Mouse (Mus musculus) cerebellum, adult 11-12 months (tissue): Measurements from ENCODE around the gene Rcn3.

Experiments used
- DNase-seq: peaks from one replicate; pipeline ENCODE4 v3.0.0; 2022

Gene Rcn3

GRCm38 (mm10) chr7:45069671-45070070, 22.4 kb downstream of the Rcn3 start:
- peak; percentile 4 for DNase-seq

GRCm38 (mm10) chr7:45068000-45068318, 24.1 kb downstream of the Rcn3 start:
- DNase-seq, result no peak

GRCm38 (mm10) chr7:45067190-45067999, 24.6 kb downstream of the Rcn3 start:
- DNase-seq, result no peak

GRCm38 (mm10) chr7:45062239-45062835, 29.7 kb downstream of the Rcn3 start, which contains the start of the genes Nosip and Prrg2:
TSS of gene Nosip (plus strand) at chr7:45062429.
TSS of gene Prrg2 (minus strand) at chr7:45062677.
- peak; percentile 94 for DNase-seq

GRCm38 (mm10) chr7:45061532-45062075, 30.4 kb downstream of the Rcn3 start:
- DNase-seq, result peak; percentile 68

GRCm38 (mm10) chr7:45060632-45061122, 31.3 kb downstream of the Rcn3 start:
- DNase-seq, result peak; percentile 44

- peak; percentile 58 for DNase-seq
These were observed 33.1 kb downstream of the Rcn3 start for GRCm38 (mm10) chr7:45058607-45059571.

- DNase-seq, result no peak
These were observed 35.1 kb downstream of the Rcn3 start for GRCm38 (mm10) chr7:45056972-45057348.

- DNase-seq, result peak; percentile 50
These were observed 35.6 kb downstream of the Rcn3 start for GRCm38 (mm10) chr7:45056329-45056971.

GRCm38 (mm10) chr7:45053931-45054510, 38.0 kb downstream of the Rcn3 start:
- peak; percentile 98 for DNase-seq

- DNase-seq, result peak; percentile 86
These were observed 38.7 kb downstream of the Rcn3 start for GRCm38 (mm10) chr7:45053117-45053930.

GRCm38 (mm10) chr7:45052862-45053116, 39.2 kb downstream of the Rcn3 start, which contains the start of gene Prr12:
TSS of gene Prr12 (minus strand) at chr7:45052881.
- DNase-seq, result no peak

- peak; percentile 82 for DNase-seq
These were observed 39.7 kb downstream of the Rcn3 start for GRCm38 (mm10) chr7:45052181-45052861.

GRCm38 (mm10) chr7:45051601-45051974, 40.4 kb downstream of the Rcn3 start:
- peak; percentile 56 for DNase-seq

GRCm38 (mm10) chr7:45050945-45051600, 40.9 kb downstream of the Rcn3 start:
- peak; percentile 84 for DNase-seq

GRCm38 (mm10) chr7:45048923-45049657, 42.9 kb downstream of the Rcn3 start:
- DNase-seq, result peak; percentile 52

- DNase-seq, result peak; percentile 63
These were observed 43.8 kb downstream of the Rcn3 start for GRCm38 (mm10) chr7:45048001-45048890.

- no peak for DNase-seq
These were observed 44.5 kb downstream of the Rcn3 start for GRCm38 (mm10) chr7:45047491-45047890.
